Mouse (Mus musculus): ENCODE measurements at regions not wholly inside any gene's neighbourhood (a gene's known extent, or its start where the extent isn't known, plus 50 kb on each side); places are given as distances from the start of the nearest gene placed in this dataset.

DNA sequence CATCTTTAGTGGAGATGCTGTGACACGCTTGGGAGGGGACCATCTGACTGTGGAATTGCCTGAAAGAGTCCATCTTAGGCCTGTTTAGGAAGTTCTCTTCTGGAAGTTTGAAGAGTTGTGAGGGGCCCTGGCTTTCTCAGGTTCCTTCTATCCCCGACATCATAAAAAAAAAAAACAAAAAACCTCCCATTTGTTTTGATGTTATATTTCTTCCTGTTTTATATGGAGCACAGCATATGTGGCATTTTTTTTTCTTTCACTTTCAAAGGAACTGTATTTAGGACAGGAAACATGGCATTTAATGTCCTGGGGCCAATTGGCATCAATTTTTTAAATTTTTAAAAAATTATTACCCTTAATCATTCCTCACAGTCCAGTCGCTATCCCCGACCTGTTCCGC is 168.6 kb upstream of the Dmrta1 start:
- Histone ChIP-seq H3K4me3 (ENCODE audit: insufficient read depth, poor library complexity, severe bottlenecking) (no peak overlapping the region), H3K79me3 (ENCODE audit: low read depth) (no peaks in the 10 kb centered on the region), H3ac (ENCODE audit: control insufficient read depth, insufficient read length, low read depth) (no peak overlapping the region), H3K36me3 (ENCODE audit: control insufficient read depth, insufficient read depth) (no peaks in the 10 kb centered on the region), H3K27me3 (ENCODE audit: control insufficient read depth, insufficient read depth, insufficient read length) (no peaks in the 10 kb centered on the region), H3K79me2 (ENCODE audit: control insufficient read depth, insufficient read depth) (no peaks in the 10 kb centered on the region)
- TF ChIP-seq USF1 (IDR thresholded peaks at IDR 0.05; ENCODE audit: low read depth) (no peak), CTCF (IDR thresholded peaks at IDR 0.05; ENCODE audit: control insufficient read depth, insufficient read depth, insufficient read length) (no peak), FOSL1 (IDR thresholded peaks at IDR 0.05; ENCODE audit: insufficient read depth, low read length, poor library complexity, severe bottlenecking) (no peak), MYOD1 (IDR thresholded peaks at IDR 0.05; ENCODE audit: control insufficient read depth, insufficient read length, low read depth) (no peak), CEBPB (IDR thresholded peaks at IDR 0.05; ENCODE audit: low read depth) (no peak), MYOG (IDR thresholded peaks at IDR 0.05; ENCODE audit: control insufficient read depth, extremely low read depth, insufficient read length) (no peak), MAX (IDR thresholded peaks at IDR 0.05) (no peak)

GRCm38 (mm10) chr4:89509655-89510391 is 169.4 kb upstream of the Dmrta1 start:
- H3K4me3 ChIP-seq (ENCODE audit: insufficient read depth, poor library complexity, severe bottlenecking) = no peak overlapping the region
- TF ChIP-seq USF1 (IDR thresholded peaks at IDR 0.05; ENCODE audit: low read depth) = no peak
- TF ChIP-seq MAX (IDR thresholded peaks at IDR 0.05) = no peak
- no peak for TF ChIP-seq MYOG (IDR thresholded peaks at IDR 0.05; ENCODE audit: control insufficient read depth, extremely low read depth, insufficient read length)
- no peak for TF ChIP-seq MYOD1 (IDR thresholded peaks at IDR 0.05; ENCODE audit: control insufficient read depth, insufficient read length, low read depth)
- no peak for TF ChIP-seq FOSL1 (IDR thresholded peaks at IDR 0.05; ENCODE audit: insufficient read depth, low read length, poor library complexity, severe bottlenecking)
- no peak for TF ChIP-seq CEBPB (IDR thresholded peaks at IDR 0.05; ENCODE audit: low read depth)
- TF ChIP-seq CTCF (IDR thresholded peaks at IDR 0.05; ENCODE audit: control insufficient read depth, insufficient read depth, insufficient read length) = no peak
- no peaks in the 10 kb centered on the region for H3K36me3 ChIP-seq (ENCODE audit: control insufficient read depth, insufficient read depth)
- no peaks in the 10 kb centered on the region for H3K27me3 ChIP-seq (ENCODE audit: control insufficient read depth, insufficient read depth, insufficient read length)
- no peaks in the 10 kb centered on the region for H3K79me3 ChIP-seq (ENCODE audit: low read depth)
- no peak overlapping the region for H3ac ChIP-seq (ENCODE audit: control insufficient read depth, insufficient read length, low read depth)
- H3K79me2 ChIP-seq (ENCODE audit: control insufficient read depth, insufficient read depth) = no peaks in the 10 kb centered on the region

GRCm38 (mm10) chr4:89508103-89508763 is 171.0 kb upstream of the Dmrta1 start:
- no peak overlapping the region for H3ac ChIP-seq (ENCODE audit: control insufficient read depth, insufficient read length, low read depth)
- no peaks in the 10 kb centered on the region for H3K36me3 ChIP-seq (ENCODE audit: control insufficient read depth, insufficient read depth)
- H3K79me3 ChIP-seq (ENCODE audit: low read depth) = no peaks in the 10 kb centered on the region
- TF ChIP-seq MAX (IDR thresholded peaks at IDR 0.05) = no peak
- TF ChIP-seq CEBPB (IDR thresholded peaks at IDR 0.05; ENCODE audit: low read depth) = peak; percentile 36
- H3K27me3 ChIP-seq (ENCODE audit: control insufficient read depth, insufficient read depth, insufficient read length) = no peaks in the 10 kb centered on the region
- no peak overlapping the region for H3K4me3 ChIP-seq (ENCODE audit: insufficient read depth, poor library complexity, severe bottlenecking)
- no peaks in the 10 kb centered on the region for H3K79me2 ChIP-seq (ENCODE audit: control insufficient read depth, insufficient read depth)

DNA sequence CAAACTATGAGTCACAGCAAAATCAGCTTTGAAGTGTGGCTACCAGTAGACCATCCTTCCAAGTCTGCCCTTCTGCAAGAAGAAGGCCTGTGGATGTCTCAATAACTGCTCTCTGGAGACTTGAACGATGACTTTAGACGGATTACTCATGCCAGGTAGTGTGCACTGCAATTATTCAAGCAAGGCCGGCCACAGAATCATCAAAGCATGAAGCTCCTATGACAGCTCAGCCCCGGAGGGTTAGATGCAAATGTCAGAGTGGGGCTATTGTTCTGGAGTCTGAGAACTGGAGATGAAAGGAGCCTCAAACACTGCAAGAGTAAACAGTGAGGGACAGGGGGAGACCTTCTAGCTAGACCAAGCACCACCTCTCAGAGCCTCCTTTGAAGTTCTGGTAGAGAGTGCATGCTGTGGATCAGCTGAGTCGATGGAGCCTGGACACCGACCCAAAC is 173.8 kb upstream of the Dmrta1 start:
- Histone ChIP-seq H3K4me3 (ENCODE audit: insufficient read depth, poor library complexity, severe bottlenecking) (no peak overlapping the region), H3K79me2 (ENCODE audit: control insufficient read depth, insufficient read depth) (no peaks in the 10 kb centered on the region), H3ac (ENCODE audit: control insufficient read depth, insufficient read length, low read depth) (no peak overlapping the region), H3K36me3 (ENCODE audit: control insufficient read depth, insufficient read depth) (no peaks in the 10 kb centered on the region), H3K79me3 (ENCODE audit: low read depth) (no peaks in the 10 kb centered on the region), H3K27me3 (ENCODE audit: control insufficient read depth, insufficient read depth, insufficient read length) (no peaks in the 10 kb centered on the region)
- TF ChIP-seq MAX (IDR thresholded peaks at IDR 0.05) (peak; percentile 61), USF1 (IDR thresholded peaks at IDR 0.05; ENCODE audit: low read depth) (no peak), MYOG (IDR thresholded peaks at IDR 0.05; ENCODE audit: control insufficient read depth, extremely low read depth, insufficient read length) (no peak), FOSL1 (IDR thresholded peaks at IDR 0.05; ENCODE audit: insufficient read depth, low read length, poor library complexity, severe bottlenecking) (peak; percentile 70), CEBPB (IDR thresholded peaks at IDR 0.05; ENCODE audit: low read depth) (peak; percentile 92), MYOD1 (IDR thresholded peaks at IDR 0.05; ENCODE audit: control insufficient read depth, insufficient read length, low read depth) (peak; percentile 11)

DNA sequence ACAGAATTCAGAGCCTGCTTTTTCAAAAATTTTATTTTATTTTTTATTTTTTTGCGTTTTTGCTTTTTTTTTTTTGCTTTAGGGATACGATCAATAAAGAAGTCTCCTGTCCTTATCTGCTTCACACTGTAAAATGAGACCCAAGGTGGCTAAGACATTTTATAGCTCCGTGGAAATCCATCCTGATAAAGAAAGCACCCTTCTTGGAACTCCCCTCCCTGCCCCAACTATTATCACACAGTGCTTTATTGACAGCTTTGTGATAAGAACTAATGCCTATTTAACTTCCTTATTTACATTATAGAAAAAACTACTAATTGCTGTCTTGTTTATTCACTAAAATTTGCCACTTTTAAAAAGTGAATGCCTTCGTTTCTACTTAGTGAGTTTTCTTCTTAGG is 179.0 kb upstream of the Dmrta1 start:
- no peaks in the 10 kb centered on the region for H3K79me2 ChIP-seq (ENCODE audit: control insufficient read depth, insufficient read depth)
- H3K27me3 ChIP-seq (ENCODE audit: control insufficient read depth, insufficient read depth, insufficient read length) = no peaks in the 10 kb centered on the region
- no peak for TF ChIP-seq USF1 (IDR thresholded peaks at IDR 0.05; ENCODE audit: low read depth)
- no peak for TF ChIP-seq FOSL1 (IDR thresholded peaks at IDR 0.05; ENCODE audit: insufficient read depth, low read length, poor library complexity, severe bottlenecking)
- no peak for TF ChIP-seq MYOD1 (IDR thresholded peaks at IDR 0.05; ENCODE audit: control insufficient read depth, insufficient read length, low read depth)
- no peak for TF ChIP-seq CTCF (IDR thresholded peaks at IDR 0.05; ENCODE audit: control insufficient read depth, insufficient read depth, insufficient read length)
- no peak for TF ChIP-seq MAX (IDR thresholded peaks at IDR 0.05)
- TF ChIP-seq CEBPB (IDR thresholded peaks at IDR 0.05; ENCODE audit: low read depth) = no peak
- no peak for TF ChIP-seq MYOG (IDR thresholded peaks at IDR 0.05; ENCODE audit: control insufficient read depth, extremely low read depth, insufficient read length)
- H3K79me3 ChIP-seq (ENCODE audit: low read depth) = no peaks in the 10 kb centered on the region
- no peaks in the 10 kb centered on the region for H3K36me3 ChIP-seq (ENCODE audit: control insufficient read depth, insufficient read depth)
- no peak overlapping the region for H3ac ChIP-seq (ENCODE audit: control insufficient read depth, insufficient read length, low read depth)
- no peak overlapping the region for H3K4me3 ChIP-seq (ENCODE audit: insufficient read depth, poor library complexity, severe bottlenecking)

All from C2C12 (cell line).